Mouse (Mus musculus) olfactory bulb, adult 2 months (tissue): ENCODE data around the gene Rasgrp2. TPM values are rescaled to one million over a fixed set of nuclear protein-coding genes. Genes with fewer than 3 reads are reported as not detected.

ENCODE experiments used
- H3K27ac ChIP-seq: fragments of 200-500 bp; 2 replicates; pipeline ENCODE4 v1.5.1; 2012; ENCODE audit warnings: low read depth, low read length; ENCODE audit not compliant: insufficient read depth
- H3K4me1 ChIP-seq: fragments of 200-500 bp; 2 replicates; pipeline ENCODE4 v1.6.1; 2012; ENCODE audit warnings: low read length; ENCODE audit not compliant: control insufficient read depth, insufficient read depth
- H3K4me3 ChIP-seq: fragments of 200-500 bp; 2 replicates; pipeline ENCODE4 v1.5.1; 2012; ENCODE audit warnings: mild to moderate bottlenecking, low read depth, low read length, moderate library complexity; ENCODE audit not compliant: insufficient read depth
- CTCF ChIP-seq: fragments of 200-500 bp; IDR thresholded peaks from 2 replicates; pipeline ENCODE4 v1.5.1; 2012; ENCODE audit warnings: low read depth, mild to moderate bottlenecking, low read length, moderate library complexity; ENCODE audit not compliant: insufficient read depth
- POLR2A ChIP-seq: fragments of 200-500 bp; IDR thresholded peaks from 2 replicates; pipeline ENCODE4 v1.6.1; 2012; ENCODE audit warnings: mild to moderate bottlenecking, low read depth, low read length, moderate library complexity; ENCODE audit not compliant: insufficient read depth
- WGBS: fragments of 180-500 bp; shearing (Covaris S2); methylation state at CpG from one replicate; pipeline ENCODE4 v1.1.7; 2018; 5-methylcytosine and 5-hydroxymethylcytosine counted together
- polyA plus RNA-seq: library from polyadenylated mRNA; stranded (reverse); fragments of >200 nt; gene quantifications from 2 replicates; pipeline ENCODE4 v1.2.4, GENCODE M21; 2012; ENCODE audit warnings: low replicate concordance; ENCODE audit not compliant: missing spikeins, insufficient read depth, insufficient read length

Gene Rasgrp2
- polyA plus RNA-seq, 1 experiment, result 282 TPM

GRCm38 (mm10) chr19:6364842-6365241 lies 34.3 kb upstream of the Rasgrp2 start:
- H3K4me1 ChIP-seq, result no peaks in the 10 kb centered on the region
- 2% methylated on average over 2 of the region's 2 CpGs for WGBS
- H3K27ac ChIP-seq, result no peak overlapping the region
- TF ChIP-seq POLR2A, result no peak
- TF ChIP-seq CTCF, result no peak
- peak overlapping the region; percentile 96 for H3K4me3 ChIP-seq

- Histone ChIP-seq H3K4me3 (no peak overlapping the region), H3K27ac (no peak overlapping the region), H3K4me1 (peaks cover 13% of the 10 kb centered on the region)
- TF ChIP-seq CTCF (no peak), POLR2A (no peak)
- 63% methylated on average over 2 of the region's 2 CpGs for WGBS
Observed at GRCm38 (mm10) chr19:6370175-6370574, 29.0 kb upstream of the Rasgrp2 start.

- Histone ChIP-seq H3K27ac (no peak overlapping the region), H3K4me1 (peaks cover 25% of the 10 kb centered on the region), H3K4me3 (no peak overlapping the region)
- WGBS, result 80% methylated on average over 3 of the region's 3 CpGs
- no peak for TF ChIP-seq POLR2A
- no peak for TF ChIP-seq CTCF
Observed at GRCm38 (mm10) chr19:6372433-6372832, 26.7 kb upstream of the Rasgrp2 start.

- H3K27ac ChIP-seq, result no peak overlapping the region
- TF ChIP-seq POLR2A (no peak), CTCF (no peak; the same call in 1 of the 2 replicates)
- WGBS, result 43% methylated on average over 12 of the region's 12 CpGs
- H3K4me1 ChIP-seq, result peaks cover 28% of the 10 kb centered on the region
- no peak overlapping the region for H3K4me3 ChIP-seq
Observed at GRCm38 (mm10) chr19:6373539-6374400, 25.4 kb upstream of the Rasgrp2 start.

GRCm38 (mm10) chr19:6374571-6374970 lies 24.6 kb upstream of the Rasgrp2 start:
- WGBS, result 81% methylated on average over 10 of the region's 10 CpGs
- Histone ChIP-seq H3K4me3 (no peak overlapping the region), H3K27ac (no peak overlapping the region), H3K4me1 (peaks cover 28% of the 10 kb centered on the region)
- no peak for TF ChIP-seq CTCF
- TF ChIP-seq POLR2A, result no peak

- no peak overlapping the region for H3K27ac ChIP-seq
- WGBS, result 80% methylated on average over 42 of the region's 42 CpGs
- H3K4me3 ChIP-seq, result no peak overlapping the region
- H3K4me1 ChIP-seq, result peaks cover 28% of the 10 kb centered on the region
- TF ChIP-seq POLR2A (no peak), CTCF (no peak)
Observed at GRCm38 (mm10) chr19:6375423-6376254, 23.5 kb upstream of the Rasgrp2 start.

- H3K27ac ChIP-seq, result no peak overlapping the region
- H3K4me1 ChIP-seq, result peaks cover 28% of the 10 kb centered on the region
- no peak for TF ChIP-seq POLR2A
- TF ChIP-seq CTCF, result peak; percentile 62; the same call in 1 of the 2 replicates
- WGBS, result 63% methylated on average over 14 of the region's 14 CpGs
- H3K4me3 ChIP-seq, result no peak overlapping the region
Observed at GRCm38 (mm10) chr19:6376255-6376564, 22.9 kb upstream of the Rasgrp2 start.

- H3K27ac ChIP-seq, result no peak overlapping the region
- WGBS, result 37% methylated on average over 2 of the region's 2 CpGs
- H3K4me3 ChIP-seq, result no peak overlapping the region
- TF ChIP-seq POLR2A (no peak), CTCF (no peak)
- H3K4me1 ChIP-seq, result peaks cover 28% of the 10 kb centered on the region
Observed at GRCm38 (mm10) chr19:6376643-6377042, 22.5 kb upstream of the Rasgrp2 start.

GRCm38 (mm10) chr19:6377327-6378040 lies 21.7 kb upstream of the Rasgrp2 start:
- Histone ChIP-seq H3K4me3 (no peak overlapping the region), H3K4me1 (peaks cover 28% of the 10 kb centered on the region), H3K27ac (no peak overlapping the region)
- WGBS, result 28% methylated on average over 11 of the region's 11 CpGs
- TF ChIP-seq POLR2A (no peak), CTCF (no peak)
